Mouse (Mus musculus): ENCODE measurements around the gene Banp. TPM values are rescaled to one million over a fixed set of nuclear protein-coding genes. Genes with fewer than 3 reads are reported as not detected.

Gene Banp
- polyA plus RNA-seq, 1 experiment: 153 TPM

- 64% methylated on average over 4 of the region's 4 CpGs for WGBS
- no peak for TF ChIP-seq POLR2A (IDR thresholded peaks at IDR 0.05; ENCODE audit: control insufficient read depth, extremely low read depth, insufficient read depth, low read length, poor library complexity)
- no peak for TF ChIP-seq CTCF (IDR thresholded peaks at IDR 0.05; ENCODE audit: borderline replicate concordance, control insufficient read depth, extremely low read depth, insufficient read depth, low read length, poor library complexity)
- no peaks in the 10 kb centered on the region for H3K27me3 ChIP-seq (ENCODE audit: control insufficient read depth, insufficient read depth, low read length)
- no peak overlapping the region for H3K27ac ChIP-seq (ENCODE audit: control insufficient read depth, insufficient read depth, low read length)
- H3K4me3 ChIP-seq (ENCODE audit: control insufficient read depth, insufficient read depth, low read length): no peak overlapping the region
- no peaks in the 10 kb centered on the region for H3K4me1 ChIP-seq (replicated peaks; ENCODE audit: control insufficient read depth, insufficient read depth, low read length)
- no peak for DNase-seq
- no peaks in the 10 kb centered on the region for H3K36me3 ChIP-seq (ENCODE audit: control insufficient read depth, insufficient read depth, low read length)
Observed at GRCm38 (mm10) chr8:122074977-122075376, 125.4 kb downstream of the Banp start.

- no peak overlapping the region for H3K4me3 ChIP-seq (ENCODE audit: control insufficient read depth, insufficient read depth, low read length)
- H3K36me3 ChIP-seq (ENCODE audit: control insufficient read depth, insufficient read depth, low read length): no peaks in the 10 kb centered on the region
- no peaks in the 10 kb centered on the region for H3K27me3 ChIP-seq (ENCODE audit: control insufficient read depth, insufficient read depth, low read length)
- H3K4me1 ChIP-seq (replicated peaks; ENCODE audit: control insufficient read depth, insufficient read depth, low read length): no peaks in the 10 kb centered on the region
- no peak overlapping the region for H3K27ac ChIP-seq (ENCODE audit: control insufficient read depth, insufficient read depth, low read length)
- DNase-seq: no peak
- TF ChIP-seq CTCF (IDR thresholded peaks at IDR 0.05; ENCODE audit: borderline replicate concordance, control insufficient read depth, extremely low read depth, insufficient read depth, low read length, poor library complexity): no peak
- TF ChIP-seq POLR2A (IDR thresholded peaks at IDR 0.05; ENCODE audit: control insufficient read depth, extremely low read depth, insufficient read depth, low read length, poor library complexity): no peak
- WGBS: 67% methylated on average over 23 of the region's 23 CpGs
Observed at GRCm38 (mm10) chr8:122076183-122076842, 126.8 kb downstream of the Banp start.

- no peaks in the 10 kb centered on the region for H3K4me1 ChIP-seq (replicated peaks; ENCODE audit: control insufficient read depth, insufficient read depth, low read length)
- H3K27ac ChIP-seq (ENCODE audit: control insufficient read depth, insufficient read depth, low read length): no peak overlapping the region
- TF ChIP-seq CTCF (IDR thresholded peaks at IDR 0.05; ENCODE audit: borderline replicate concordance, control insufficient read depth, extremely low read depth, insufficient read depth, low read length, poor library complexity) (no peak), POLR2A (IDR thresholded peaks at IDR 0.05; ENCODE audit: control insufficient read depth, extremely low read depth, insufficient read depth, low read length, poor library complexity) (no peak)
- no peak overlapping the region for H3K4me3 ChIP-seq (ENCODE audit: control insufficient read depth, insufficient read depth, low read length)
- no peak for DNase-seq
- H3K27me3 ChIP-seq (ENCODE audit: control insufficient read depth, insufficient read depth, low read length): no peaks in the 10 kb centered on the region
- H3K36me3 ChIP-seq (ENCODE audit: control insufficient read depth, insufficient read depth, low read length): no peaks in the 10 kb centered on the region
- WGBS: 55% methylated on average over 12 of the region's 12 CpGs
Observed at GRCm38 (mm10) chr8:122078321-122078720, 128.8 kb downstream of the Banp start.

Other genes starting within 250 kb of the Banp start
- gene Jph3, start 220.1 kb upstream of the Banp start, polyA plus RNA-seq (2012; rRNA removed): 0.07 TPM in 1 of 2 replicates, not detected in the other
- gene Klhdc4, start 120.2 kb upstream of the Banp start, polyA plus RNA-seq (2012; rRNA removed): 29.9 and 34.8 TPM in 2 replicates
- 45.9 and 66.8 TPM in 2 replicates for gene Slc7a5, start 42.1 kb upstream of the Banp start, polyA plus RNA-seq (2012; rRNA removed)
- gene Car5a, start 4.8 kb upstream of the Banp start, polyA plus RNA-seq (2012; rRNA removed): 0.75 TPM in 1 of 2 replicates, not detected in the other